Mouse (Mus musculus) midbrain, embryonic 14.5 days (tissue): ENCODE measurements around the gene Creld1. TPM values are rescaled to one million over a fixed set of nuclear protein-coding genes. Genes with fewer than 3 reads are reported as not detected.

ENCODE experiments used
- ATAC-seq: fragments of 200-750 bp; cut with Nextera tagmentation; 2 replicates; pipeline ENCODE4 v1.8.0; 2017; ENCODE audit warnings: moderate number of reproducible peaks, moderate library complexity; ENCODE audit not compliant: low FRiP score, low TSS enrichment
- DNase-seq: peaks from one replicate; pipeline ENCODE4 v3.0.0-alpha.2; 2015
- H3K27ac ChIP-seq: fragments of 300-500 bp; sonication (generic); replicated peaks from 2 replicates; pipeline ENCODE4 v1.5.1; 2014; ENCODE audit warnings: mild to moderate bottlenecking, low read depth, low read length, moderate library complexity
- H3K27me3 ChIP-seq: fragments of 300-500 bp; sonication (generic); 2 replicates; pipeline ENCODE4 v1.6.1; 2014; ENCODE audit warnings: low read length, control low read depth, mixed read lengths; ENCODE audit not compliant: control insufficient read depth, insufficient read depth
- H3K36me3 ChIP-seq: fragments of 300-500 bp; sonication (generic); 2 replicates; pipeline ENCODE4 v1.6.1; 2014; ENCODE audit warnings: low read length, control low read depth; ENCODE audit not compliant: control insufficient read depth, insufficient read depth
- H3K4me1 ChIP-seq: fragments of 300-500 bp; sonication (generic); 2 replicates; pipeline ENCODE4 v1.6.1; 2014; ENCODE audit warnings: mild to moderate bottlenecking, antibody characterized with exemption, low read length, control low read depth; ENCODE audit not compliant: control insufficient read depth, insufficient read depth
- H3K4me2 ChIP-seq: fragments of 300-500 bp; sonication (generic); 2 replicates; pipeline ENCODE4 v1.6.1; 2014; ENCODE audit warnings: mild to moderate bottlenecking, low read length, moderate library complexity
- H3K4me3 ChIP-seq: fragments of 300-500 bp; sonication (generic); replicated peaks from 2 replicates; pipeline ENCODE4 v1.5.1; 2014; ENCODE audit warnings: low read depth, low read length
- H3K9ac ChIP-seq: fragments of 300-500 bp; sonication (generic); replicated peaks from 2 replicates; pipeline ENCODE4 v1.6.1; 2014; ENCODE audit warnings: mild to moderate bottlenecking, low read length, moderate library complexity
- H3K9me3 ChIP-seq: fragments of 300-500 bp; sonication (generic); 2 replicates; pipeline ENCODE4 v1.6.1; 2016; ENCODE audit warnings: low read length, control low read depth, mixed read lengths; ENCODE audit not compliant: control insufficient read depth
- WGBS: fragments of 180-500 bp; shearing (Covaris S2); extraction: QIAGEN DNeasy Blood & Tissue Kit; methylation state at CpG from one replicate; pipeline ENCODE4 v1.1.7; 2014; 5-methylcytosine and 5-hydroxymethylcytosine counted together
- polyA plus RNA-seq: library from polyadenylated mRNA; unstranded; fragments of >200 nt; fragmentation: Nextera tagmentation; extraction: Ambion mirVana; gene quantifications from 2 replicates; pipeline ENCODE4 v1.2.1, GENCODE M21; 2014

Creld1 gene
- polyA plus RNA-seq, 1 experiment from 2014 or later: 51.1 TPM

GRCm38 (mm10) chr6:113492101-113492864, 9.2 kb downstream of the Creld1 start:
- H3K4me2 ChIP-seq: no peak overlapping the region
- H3K4me1 ChIP-seq: no peaks in the 10 kb centered on the region
- no peak for ATAC-seq
- H3K9me3 ChIP-seq: no peaks in the 10 kb centered on the region
- no peak overlapping the region for H3K4me3 ChIP-seq
- DNase-seq: no peak
- H3K36me3 ChIP-seq: peaks cover 51% of the 10 kb centered on the region
- no peak overlapping the region for H3K9ac ChIP-seq
- 82% methylated on average over 24 of the region's 24 CpGs for WGBS
- H3K27me3 ChIP-seq: no peaks in the 10 kb centered on the region; the same call in 1 of the 2 replicates
- no peak overlapping the region for H3K27ac ChIP-seq

GRCm38 (mm10) chr6:113494258-113494788, 11.2 kb downstream of the Creld1 start:
- Histone ChIP-seq H3K27me3 (no peaks in the 10 kb centered on the region; the same call in 1 of the 2 replicates), H3K4me2 (peak overlapping the region; percentile 55), H3K9me3 (no peaks in the 10 kb centered on the region), H3K9ac (peak overlapping the region; percentile 31), H3K27ac (no peak overlapping the region), H3K36me3 (peaks cover 40% of the 10 kb centered on the region), H3K4me1 (no peaks in the 10 kb centered on the region), H3K4me3 (peak overlapping the region; percentile 32)
- DNase-seq (peak; percentile 86), ATAC-seq (peak; percentile 79; the same call in 1 of the 2 replicates)
- WGBS: 2% methylated on average over 50 of the region's 54 CpGs

- no peak overlapping the region for H3K27ac ChIP-seq
- no peaks in the 10 kb centered on the region; the same call in 1 of the 2 replicates for H3K27me3 ChIP-seq
- H3K36me3 ChIP-seq: peaks cover 31% of the 10 kb centered on the region
- DNase-seq (no peak), ATAC-seq (no peak)
- H3K9ac ChIP-seq: no peak overlapping the region
- H3K4me1 ChIP-seq: no peaks in the 10 kb centered on the region
- H3K9me3 ChIP-seq: no peaks in the 10 kb centered on the region
- peak overlapping the region; percentile 32; the same call in 1 of the 2 replicates for H3K4me3 ChIP-seq
- H3K4me2 ChIP-seq: peak overlapping the region; percentile 55
- 58% methylated on average over 28 of the region's 28 CpGs for WGBS
Observed at GRCm38 (mm10) chr6:113495071-113495675, 12.1 kb downstream of the Creld1 start.

GRCm38 (mm10) chr6:113499346-113499745, 16.2 kb downstream of the Creld1 start:
- H3K4me2 ChIP-seq: no peak overlapping the region
- H3K9ac ChIP-seq: no peak overlapping the region
- no peak overlapping the region for H3K27ac ChIP-seq
- ATAC-seq: no peak
- 0 out of 2 replicates have a peak, but pooled peaks cover 5% of the 10 kb centered on the region for H3K36me3 ChIP-seq
- no peak overlapping the region for H3K4me3 ChIP-seq
- H3K27me3 ChIP-seq: no peaks in the 10 kb centered on the region; the same call in 1 of the 2 replicates
- H3K4me1 ChIP-seq: 0 out of 2 replicates have a peak, but pooled peaks cover 9% of the 10 kb centered on the region
- WGBS: 83% methylated on average over 6 of the region's 6 CpGs
- no peak for DNase-seq
- H3K9me3 ChIP-seq: no peaks in the 10 kb centered on the region

GRCm38 (mm10) chr6:113501388-113502084, 18.4 kb downstream of the Creld1 start, which contains the start of gene Prrt3:
TSS of gene Prrt3 (minus strand) at chr6:113501931.
- DNase-seq: peak; percentile 87
- peak within 1 kb of the TSS; percentile 74 for H3K9ac ChIP-seq
- no peaks in the 10 kb centered on the region for H3K9me3 ChIP-seq
- H3K36me3 ChIP-seq: 0 out of 2 replicates have a peak, but pooled peaks cover 5% of the 10 kb centered on the region
- H3K4me3 ChIP-seq: peak within 1 kb of the TSS; percentile 58
- no peaks in the 10 kb centered on the region; the same call in 1 of the 2 replicates for H3K27me3 ChIP-seq
- H3K4me1 ChIP-seq: 0 out of 2 replicates have a peak, but pooled peaks cover 9% of the 10 kb centered on the region
- WGBS: 4% methylated on average over 32 of the region's 32 CpGs
- H3K27ac ChIP-seq: peak within 1 kb of the TSS; percentile 68
- H3K4me2 ChIP-seq: peak within 1 kb of the TSS; percentile 67
- ATAC-seq: peak; percentile 84

- no peaks in the 10 kb centered on the region for H3K9me3 ChIP-seq
- WGBS: 30% methylated on average over 2 of the region's 2 CpGs
Observed at GRCm38 (mm10) chr6:113502801-113503200, 19.7 kb downstream of the Creld1 start.

GRCm38 (mm10) chr6:113505689-113506088, 22.6 kb downstream of the Creld1 start:
- Histone ChIP-seq H3K4me3 (no peak overlapping the region), H3K27ac (no peak overlapping the region), H3K27me3 (no peaks in the 10 kb centered on the region; the same call in 1 of the 2 replicates), H3K4me2 (no peak overlapping the region), H3K36me3 (no peaks in the 10 kb centered on the region), H3K9ac (no peak overlapping the region), H3K4me1 (0 out of 2 replicates have a peak, but pooled peaks cover 7% of the 10 kb centered on the region), H3K9me3 (no peaks in the 10 kb centered on the region)
- ATAC-seq (no peak), DNase-seq (no peak)
- 85% methylated on average over 1 of the region's 1 CpGs for WGBS

More at GRCm38 (mm10) chr6:113502801-113503200, 19.7 kb downstream of the Creld1 start:
- Histone ChIP-seq H3K4me1 (0 out of 2 replicates have a peak, but pooled peaks cover 9% of the 10 kb centered on the region), H3K4me2 (no peak overlapping the region), H3K36me3 (0 out of 2 replicates have a peak, but pooled peaks cover 2% of the 10 kb centered on the region), H3K27ac (no peak overlapping the region), H3K27me3 (no peaks in the 10 kb centered on the region; the same call in 1 of the 2 replicates), H3K9ac (no peak overlapping the region), H3K4me3 (no peak overlapping the region)
- no peak for DNase-seq
- ATAC-seq: no peak

- H3K9me3 ChIP-seq: no peaks in the 10 kb centered on the region
- H3K9ac ChIP-seq: no peak overlapping the region
- DNase-seq (no peak), ATAC-seq (no peak)
- 0 out of 2 replicates have a peak, but pooled peaks cover 2% of the 10 kb centered on the region for H3K36me3 ChIP-seq
- no peak overlapping the region for H3K4me3 ChIP-seq
- no peaks in the 10 kb centered on the region for H3K27me3 ChIP-seq
- H3K27ac ChIP-seq: no peak overlapping the region
- 0 out of 2 replicates have a peak, but pooled peaks cover 4% of the 10 kb centered on the region for H3K4me1 ChIP-seq
- no peak overlapping the region for H3K4me2 ChIP-seq
Observed at GRCm38 (mm10) chr6:113507130-113507529, 24.0 kb downstream of the Creld1 start.
